Mouse (Mus musculus): Measurements from ENCODE around the gene Pnpt1.

Gene Pnpt1

DNA sequence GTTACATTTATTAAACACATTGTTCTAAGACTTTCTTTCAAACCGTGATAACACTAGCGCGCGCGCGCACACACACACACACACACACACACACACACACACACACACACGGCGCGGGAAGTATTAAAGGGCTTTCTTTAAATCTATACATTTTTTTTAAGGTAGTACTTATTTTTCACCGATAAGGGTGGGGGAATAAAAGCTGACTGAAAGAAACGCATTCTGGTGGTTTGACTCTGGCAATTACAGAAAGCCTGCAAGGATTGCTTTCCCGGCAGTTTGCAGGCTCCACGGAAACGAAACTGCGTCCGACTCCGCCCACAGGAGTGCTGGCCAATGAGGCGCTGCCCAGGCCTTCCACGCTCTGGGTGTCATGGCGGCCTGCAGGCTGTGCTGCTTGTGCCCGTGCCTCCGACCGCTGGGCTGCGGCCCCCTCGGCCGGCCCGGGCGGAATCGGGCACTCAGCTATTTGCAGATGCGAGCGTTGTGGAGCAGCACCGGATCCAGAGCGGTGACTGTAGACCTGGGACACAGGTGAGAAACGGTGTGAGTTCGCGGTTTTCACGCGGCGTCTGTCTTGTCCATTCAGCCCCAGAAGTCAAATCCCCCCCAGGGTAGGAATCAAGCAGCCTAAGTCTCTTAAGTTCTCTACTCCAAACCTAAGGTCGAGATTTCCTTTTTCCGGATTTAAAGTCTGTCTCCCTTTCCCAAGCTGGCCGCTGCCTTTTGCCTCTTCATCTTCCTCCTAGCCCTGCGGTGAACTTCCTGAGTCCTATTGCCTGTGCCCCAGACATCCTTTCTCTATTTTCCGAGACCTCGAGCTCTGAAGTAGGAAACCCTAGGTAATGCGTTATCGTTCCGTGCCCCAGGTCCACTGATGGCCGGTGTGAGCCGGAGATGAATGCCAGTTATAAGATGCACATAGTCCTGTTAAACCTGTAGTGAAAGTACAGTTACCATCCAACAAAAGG is at the start of gene Pnpt1:
Gene Pnpt1, plus strand, starts transcription at position 360 of the 971 bp plus-strand sequence.
- DNase-seq (ENCODE audit: low spot score) = peak; percentile 98

DNA sequence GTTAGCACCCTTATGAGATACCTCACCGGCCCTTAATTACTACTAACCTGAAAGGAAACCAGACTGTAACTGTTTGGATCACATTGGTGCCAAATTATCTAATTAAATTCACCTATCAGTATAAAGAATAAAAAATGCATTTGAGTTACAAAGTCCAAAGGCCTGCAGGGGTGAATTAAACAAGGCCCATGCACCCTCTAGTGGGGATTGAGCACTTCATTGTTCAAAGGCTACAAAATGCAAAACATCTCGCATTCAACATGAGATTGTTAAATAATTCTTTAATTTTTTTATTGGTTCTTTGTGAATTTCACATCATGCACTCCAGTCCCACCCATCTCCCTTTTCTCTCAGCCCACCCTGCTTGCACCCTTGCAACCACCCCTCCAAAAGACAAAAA is 38.1 kb upstream of the Pnpt1 start:
- DNase-seq (ENCODE audit: low spot score) = no peak

GRCm38 (mm10) chr11:29098926-29099325 is 31.6 kb upstream of the Pnpt1 start:
- no peak for DNase-seq (ENCODE audit: low spot score)

- DNase-seq (ENCODE audit: low spot score) = peak; percentile 16
Measured at GRCm38 (mm10) chr11:29129862-29130384, 621 bp upstream of the Pnpt1 start.

GRCm38 (mm10) chr11:29140671-29141070 is 10.1 kb downstream of the Pnpt1 start:
- DNase-seq (ENCODE audit: low spot score) = no peak

- DNase-seq (ENCODE audit: low spot score) = no peak
Measured at GRCm38 (mm10) chr11:29148901-29149300, 18.4 kb downstream of the Pnpt1 start.

DNA sequence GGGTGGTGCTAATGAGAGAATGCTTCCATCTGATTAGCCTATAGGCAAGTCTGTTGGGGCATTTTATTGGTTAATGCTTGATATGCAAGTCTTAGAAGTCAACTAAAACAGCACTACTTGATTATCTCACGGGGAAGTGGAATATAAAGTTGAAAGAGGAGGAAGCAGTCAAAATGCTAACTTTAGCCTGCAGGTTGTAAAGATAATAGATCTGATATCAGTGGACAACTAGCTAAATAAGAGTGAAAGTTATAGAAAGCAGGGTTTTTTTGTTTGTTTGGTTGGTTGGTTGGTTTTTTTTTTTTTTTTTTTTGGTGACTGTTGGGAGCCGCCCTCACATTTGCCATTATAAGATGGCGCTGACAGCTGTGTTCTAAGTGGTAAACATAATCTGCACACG is 33.0 kb downstream of the Pnpt1 start:
- no peak for DNase-seq (ENCODE audit: low spot score)

GRCm38 (mm10) chr11:29171959-29172391 is 41.4 kb downstream of the Pnpt1 start:
- peak; percentile 68 for DNase-seq (ENCODE audit: low spot score)

DNA sequence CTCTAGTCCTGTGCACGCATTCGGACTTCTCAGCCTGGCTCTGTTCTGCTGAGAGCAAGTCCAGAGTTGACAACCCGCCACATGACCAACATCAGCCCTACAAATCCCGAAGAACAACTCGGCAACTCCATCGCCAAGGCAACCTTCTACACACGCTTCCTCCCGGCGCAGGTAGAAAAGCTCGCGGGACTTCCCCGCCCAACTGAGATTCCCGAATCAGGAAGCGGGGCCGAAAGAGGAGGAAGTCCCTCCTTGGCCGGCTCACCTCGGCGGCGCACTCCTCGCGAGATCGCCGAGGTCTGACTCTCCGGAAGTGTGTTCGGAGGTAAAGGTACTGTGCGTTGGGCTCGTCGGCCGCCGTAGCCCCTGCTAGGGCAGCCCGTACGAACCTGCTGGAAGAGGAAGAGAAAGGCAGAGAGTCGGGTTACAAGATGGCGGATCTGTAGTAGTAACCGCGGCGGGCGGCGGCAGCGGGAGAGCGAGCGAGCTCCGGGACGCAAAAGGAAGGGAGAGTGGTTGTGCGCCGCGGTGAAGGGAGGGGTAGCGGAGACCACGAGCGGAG is 42.1 kb downstream of the Pnpt1 start, which contains the start of gene Ppp4r3b:
Gene Ppp4r3b, plus strand, starts transcription at position 328 of the 562 bp plus-strand sequence.
- peak; percentile 100 for DNase-seq (ENCODE audit: low spot score)

DNA sequence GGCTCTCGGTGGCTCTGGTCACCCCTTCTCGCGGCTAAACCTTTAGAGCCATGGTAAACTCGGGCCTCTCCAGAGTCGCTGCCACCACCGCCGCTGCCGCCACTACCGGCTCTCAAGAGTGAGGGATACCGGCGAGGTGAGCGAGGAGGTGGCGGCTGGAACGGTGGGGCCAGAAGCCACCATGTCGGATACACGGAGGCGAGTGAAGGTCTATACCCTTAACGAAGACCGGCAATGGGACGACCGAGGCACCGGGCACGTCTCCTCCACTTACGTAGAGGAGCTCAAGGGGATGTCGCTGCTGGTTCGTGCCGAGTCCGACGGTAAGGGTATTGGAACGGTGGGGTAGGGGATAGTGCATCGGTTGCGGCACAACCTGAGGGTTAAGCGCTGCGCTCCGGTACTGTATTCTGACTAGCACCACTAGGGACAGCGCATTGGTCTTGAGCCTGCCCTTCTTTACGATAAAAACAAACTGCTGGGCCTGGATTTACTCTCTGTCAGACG is 42.6 kb downstream of the Pnpt1 start:
- DNase-seq (ENCODE audit: low spot score) = peak; percentile 92

GRCm38 (mm10) chr11:29173706-29174436 is 43.3 kb downstream of the Pnpt1 start:
- DNase-seq (ENCODE audit: low spot score) = no peak

DNA sequence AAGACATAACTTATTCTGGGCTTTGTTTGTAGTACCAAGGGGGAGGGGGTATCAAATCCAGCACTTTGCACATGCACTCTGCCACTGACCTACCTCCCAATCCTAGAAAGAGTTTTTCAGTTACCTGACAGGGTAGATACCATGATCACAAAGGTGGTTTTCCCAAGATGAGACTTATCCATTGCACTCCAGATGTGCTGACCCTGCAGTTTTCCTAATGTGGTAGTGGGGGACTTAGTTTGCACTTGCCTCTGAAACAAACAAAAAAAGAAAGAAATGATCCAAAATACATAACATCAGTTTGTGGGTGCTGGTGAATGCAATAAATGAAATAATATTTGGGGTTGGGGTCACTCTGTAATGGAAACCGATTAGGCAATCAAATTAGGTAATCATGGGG is 48.8 kb downstream of the Pnpt1 start:
- DNase-seq (ENCODE audit: low spot score) = no peak

- peak; percentile 51 for DNase-seq (ENCODE audit: low spot score)
Measured at GRCm38 (mm10) chr11:29180657-29181056, 50.1 kb downstream of the Pnpt1 start.

GRCm38 (mm10) chr11:29181751-29182150 is 51.2 kb downstream of the Pnpt1 start:
- no peak for DNase-seq (ENCODE audit: low spot score)

- no peak for DNase-seq (ENCODE audit: low spot score)
Measured at GRCm38 (mm10) chr11:29188981-29189380, 58.4 kb downstream of the Pnpt1 start.

DNA sequence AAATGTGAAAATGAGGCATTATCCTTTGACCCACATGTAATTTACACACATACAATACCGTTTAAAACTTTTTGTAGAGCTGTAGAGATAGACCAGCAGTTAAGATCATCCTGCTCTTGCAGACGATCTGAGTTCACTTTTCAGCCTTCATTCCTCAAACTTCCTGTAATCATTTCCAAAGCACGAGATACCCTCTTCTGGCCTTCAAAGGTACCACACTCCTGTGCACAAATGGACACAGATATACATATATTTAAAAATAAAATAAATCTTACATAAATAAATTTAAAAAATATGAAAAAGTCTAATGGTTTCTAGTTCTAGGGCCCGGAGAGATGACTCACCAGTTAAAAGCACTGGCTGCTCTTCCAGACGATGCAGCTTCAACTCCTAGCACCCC is 73.1 kb downstream of the Pnpt1 start:
- DNase-seq (ENCODE audit: low spot score) = no peak

GRCm38 (mm10) chr11:29209774-29210173 is 79.2 kb downstream of the Pnpt1 start:
- DNase-seq (ENCODE audit: low spot score) = no peak

Measured in MN1 (cell line).